Mouse (Mus musculus): ENCODE data around the gene Cct5. TPM values are rescaled to one million over a fixed set of nuclear protein-coding genes. Genes with fewer than 3 reads are reported as not detected.

Gene Cct5
- polyA plus RNA-seq, 1 experiment from 2014 or later, result 409 TPM

DNA sequence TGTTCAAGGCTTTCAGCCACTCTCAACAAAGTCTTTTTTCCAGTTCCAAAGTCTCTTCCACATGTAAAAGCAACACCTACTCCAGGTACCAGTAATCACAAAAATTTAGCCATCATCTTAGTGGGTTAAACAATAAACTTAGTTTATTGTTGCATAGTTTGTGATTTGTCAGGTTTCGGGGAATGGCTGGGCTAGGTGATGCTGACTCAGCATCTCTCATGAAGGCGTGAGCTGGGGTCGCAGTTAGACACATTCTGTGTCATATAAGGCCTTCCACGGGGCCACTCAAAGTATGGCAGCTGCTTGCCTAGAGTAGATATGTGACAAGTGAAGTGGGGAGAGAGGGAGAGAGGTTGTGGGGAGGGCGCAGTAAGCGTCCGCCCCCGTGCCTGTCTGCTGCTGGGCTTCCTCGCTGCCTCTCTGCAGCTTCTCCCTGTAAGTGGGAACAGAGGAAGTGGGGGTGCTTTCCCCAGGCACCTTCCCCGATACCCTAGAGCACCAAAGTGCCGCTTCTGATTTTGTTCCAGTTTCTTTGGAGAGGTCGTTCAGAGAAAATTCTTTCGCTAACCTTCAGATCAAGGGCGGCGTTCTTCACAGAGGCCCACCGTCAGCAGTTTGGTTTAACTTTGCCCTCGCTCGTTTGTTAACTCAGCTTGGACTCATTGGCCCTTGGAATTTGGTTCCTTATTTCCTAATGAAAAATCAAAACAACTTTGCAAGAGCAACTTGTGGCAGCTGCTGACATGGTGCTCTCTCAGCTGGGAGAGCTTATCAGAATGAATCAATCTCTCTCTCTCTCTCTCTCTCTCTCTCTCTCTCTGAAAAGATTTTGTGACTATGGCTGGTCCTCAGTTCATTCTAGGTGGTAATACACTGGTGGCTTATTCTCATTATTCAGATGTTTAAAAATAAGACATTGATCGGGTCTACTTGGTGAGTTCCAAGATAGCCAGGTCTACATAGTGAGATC is 37.7 kb downstream of the Cct5 start:
- Histone ChIP-seq H3K9me3 (replicated peaks) (no peaks in the 10 kb centered on the region), H3K4me2 (0 out of 2 replicates have a peak overlapping the region, but pooled peaks have one; percentile 4), H3K36me3 (no peaks in the 10 kb centered on the region), H3K4me3 (replicated peaks) (no peak overlapping the region), H3K27me3 (no peaks in the 10 kb centered on the region), H3K27ac (no peak overlapping the region), H3K9ac (no peak overlapping the region), H3K4me1 (replicated peaks) (peaks cover 29% of the 10 kb centered on the region)
- WGBS (ENCODE audit: insufficient replicate concordance), result 62% methylated on average over 19 of the region's 19 CpGs
- no peak for ATAC-seq (ENCODE audit: low read depth)
- no peak for DNase-seq

DNA sequence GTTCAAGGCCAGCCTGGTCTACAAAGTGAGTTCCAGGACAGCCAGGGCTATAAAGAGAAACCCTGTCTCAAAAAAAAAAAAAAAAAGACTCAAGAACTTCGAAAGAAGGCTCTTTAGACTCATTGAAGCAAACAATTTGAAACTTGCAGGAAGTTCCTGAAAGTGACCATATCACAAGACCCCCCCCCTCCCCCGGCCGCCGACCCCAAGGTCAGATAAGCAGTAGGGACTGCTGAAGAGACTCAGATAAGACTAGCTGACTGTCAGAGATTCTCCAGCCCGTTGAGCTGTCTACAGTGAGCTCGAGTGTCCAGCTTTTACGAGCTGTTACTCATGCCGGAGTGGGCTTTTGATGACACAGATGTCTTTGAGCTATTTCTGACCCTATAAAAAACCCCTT is 38.8 kb downstream of the Cct5 start:
- Histone ChIP-seq H3K9ac (no peak overlapping the region), H3K27ac (no peak overlapping the region), H3K36me3 (no peaks in the 10 kb centered on the region), H3K4me2 (no peak overlapping the region), H3K4me3 (replicated peaks) (no peak overlapping the region), H3K4me1 (replicated peaks) (peaks cover 21% of the 10 kb centered on the region), H3K27me3 (no peaks in the 10 kb centered on the region), H3K9me3 (replicated peaks) (no peaks in the 10 kb centered on the region)
- no peak for ATAC-seq (ENCODE audit: low read depth)
- DNase-seq, result no peak
- WGBS (ENCODE audit: insufficient replicate concordance), result 34% methylated on average over 8 of the region's 8 CpGs

DNA sequence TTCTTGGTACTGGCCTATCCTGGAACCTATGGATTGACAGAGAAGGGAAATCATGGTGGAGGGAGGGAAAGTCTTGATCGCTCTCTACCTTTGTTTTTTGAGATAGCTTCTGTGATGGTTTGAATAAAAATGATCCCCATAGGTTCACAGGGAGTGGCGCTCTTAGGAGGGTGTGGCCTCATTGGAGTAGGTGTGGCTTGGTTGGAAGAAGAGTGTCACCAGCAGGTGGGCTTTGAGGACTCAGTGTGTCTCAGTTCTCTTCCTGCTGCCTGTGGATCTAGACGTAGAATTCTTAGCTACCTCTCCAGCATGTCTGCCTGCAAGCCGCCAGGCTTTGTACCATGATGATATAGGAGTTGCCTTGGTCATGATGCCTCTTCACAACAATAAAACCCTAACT is 39.6 kb downstream of the Cct5 start:
- Histone ChIP-seq H3K4me1 (replicated peaks) (peaks cover 14% of the 10 kb centered on the region), H3K4me2 (no peak overlapping the region), H3K9ac (no peak overlapping the region), H3K4me3 (replicated peaks) (no peak overlapping the region), H3K36me3 (no peaks in the 10 kb centered on the region), H3K27me3 (no peaks in the 10 kb centered on the region), H3K27ac (no peak overlapping the region), H3K9me3 (replicated peaks) (no peaks in the 10 kb centered on the region)
- 82% methylated on average over 4 of the region's 4 CpGs for WGBS (ENCODE audit: insufficient replicate concordance)
- ATAC-seq (ENCODE audit: low read depth) (no peak), DNase-seq (no peak)

DNA sequence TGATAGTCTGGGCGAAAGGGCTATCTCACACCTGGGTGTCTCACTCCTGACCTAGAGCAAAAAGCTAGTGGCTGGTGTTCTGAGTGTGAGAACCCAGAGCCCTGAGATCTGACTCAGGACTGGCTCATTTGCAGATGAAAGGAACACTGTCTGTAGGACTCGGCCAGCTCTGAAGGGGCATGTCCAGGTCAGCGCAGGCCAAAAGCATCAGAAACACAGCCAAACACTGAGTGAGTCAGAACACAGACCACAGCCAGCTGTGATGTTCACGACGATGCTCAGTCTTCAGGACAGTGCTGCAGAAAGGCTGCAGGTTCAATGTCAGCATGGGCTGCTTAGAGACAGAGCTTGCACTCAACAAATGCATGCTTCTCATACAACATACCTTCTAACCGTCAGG is 40.2 kb downstream of the Cct5 start:
- no peak for ATAC-seq (ENCODE audit: low read depth)
- WGBS (ENCODE audit: insufficient replicate concordance), result 72% methylated on average over 6 of the region's 6 CpGs

DNA sequence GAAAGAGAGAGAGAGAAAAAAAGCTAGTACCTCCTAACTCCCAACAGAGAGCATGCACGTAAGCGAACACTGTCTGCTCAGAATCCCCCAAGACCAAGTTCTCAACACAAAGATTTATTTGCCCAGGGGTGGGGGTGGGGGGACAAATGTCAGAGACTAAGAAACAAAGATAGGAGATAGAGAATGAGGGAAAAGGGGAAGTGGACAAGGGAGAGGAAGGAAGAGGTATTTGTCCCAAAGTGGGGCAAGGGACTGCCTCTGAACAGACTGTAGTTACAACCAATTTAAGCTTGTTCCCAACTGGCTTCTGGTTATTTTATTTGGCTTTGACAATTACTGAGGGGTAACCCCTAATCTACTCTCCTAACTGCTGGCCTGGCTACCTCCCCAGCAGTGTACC is 46.7 kb downstream of the Cct5 start:
- Histone ChIP-seq H3K4me3 (replicated peaks) (no peak overlapping the region), H3K36me3 (no peaks in the 10 kb centered on the region), H3K27me3 (no peaks in the 10 kb centered on the region), H3K9me3 (replicated peaks) (no peaks in the 10 kb centered on the region), H3K27ac (no peak overlapping the region), H3K9ac (no peak overlapping the region), H3K4me1 (replicated peaks) (no peaks in the 10 kb centered on the region), H3K4me2 (no peak overlapping the region)
- DNase-seq (no peak), ATAC-seq (ENCODE audit: low read depth) (no peak)
- WGBS (ENCODE audit: insufficient replicate concordance), result 34% methylated on average over 2 of the region's 2 CpGs

More for the DNA sequence above, 40.2 kb downstream of the Cct5 start:
- Histone ChIP-seq H3K27ac (no peak overlapping the region), H3K36me3 (no peaks in the 10 kb centered on the region), H3K4me2 (no peak overlapping the region), H3K9ac (no peak overlapping the region), H3K9me3 (replicated peaks) (no peaks in the 10 kb centered on the region), H3K4me3 (replicated peaks) (no peak overlapping the region), H3K27me3 (no peaks in the 10 kb centered on the region), H3K4me1 (replicated peaks) (peaks cover 14% of the 10 kb centered on the region)
- DNase-seq, result no peak

DNA sequence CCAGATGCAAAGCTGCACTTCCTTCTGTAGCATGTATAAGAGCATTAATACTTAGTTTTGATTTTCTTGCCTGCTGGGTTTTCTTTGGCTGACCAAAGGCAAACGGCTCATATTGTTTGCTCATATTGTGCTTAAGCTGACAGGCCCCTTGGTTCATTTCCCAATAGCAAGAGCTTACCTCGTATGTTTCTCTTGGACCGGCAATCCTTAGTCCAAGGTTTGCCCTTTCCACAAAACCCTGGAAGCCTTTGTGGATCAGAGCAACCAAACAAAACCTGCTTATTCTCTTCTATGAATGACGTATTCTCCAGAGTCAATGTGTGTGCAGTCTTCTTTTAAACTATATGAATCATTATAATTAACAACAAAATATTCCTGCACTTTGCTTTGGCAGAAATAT is 51.2 kb downstream of the Cct5 start:
- H3K27me3 ChIP-seq, result no peaks in the 10 kb centered on the region; the same call in 1 of the 2 replicates
- H3K4me1 ChIP-seq (replicated peaks), result peaks cover 4% of the 10 kb centered on the region
- no peak overlapping the region for H3K4me3 ChIP-seq (replicated peaks)
- H3K27ac ChIP-seq, result no peak overlapping the region
- no peaks in the 10 kb centered on the region for H3K9me3 ChIP-seq (replicated peaks)
- H3K9ac ChIP-seq, result no peak overlapping the region
- ATAC-seq (ENCODE audit: low read depth), result no peak
- DNase-seq, result no peak
- no peaks in the 10 kb centered on the region for H3K36me3 ChIP-seq
- H3K4me2 ChIP-seq, result no peak overlapping the region
- 73% methylated on average over 4 of the region's 4 CpGs for WGBS (ENCODE audit: insufficient replicate concordance)

DNA sequence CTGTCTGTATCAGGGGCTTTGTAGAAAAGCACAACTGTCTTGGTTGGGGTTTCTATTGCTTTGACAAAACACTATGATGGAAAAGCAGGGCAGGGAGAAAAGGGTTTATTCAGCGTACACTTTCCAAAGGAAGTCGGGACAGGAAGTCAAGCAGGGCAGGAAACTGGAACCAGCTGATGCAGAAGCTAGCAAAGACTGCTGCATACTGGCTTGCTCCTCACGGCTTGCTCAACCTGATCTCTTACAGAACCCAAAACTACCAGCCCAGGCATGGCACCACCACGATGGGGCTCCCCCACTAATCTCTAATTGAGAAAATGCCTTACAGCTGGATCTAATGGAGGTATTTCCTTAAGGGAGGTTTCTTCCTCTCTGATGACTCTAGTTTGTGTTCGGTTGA is 54.2 kb downstream of the Cct5 start:
- no peak for ATAC-seq (ENCODE audit: low read depth)
- no peaks in the 10 kb centered on the region; the same call in 1 of the 2 replicates for H3K27me3 ChIP-seq
- H3K9me3 ChIP-seq (replicated peaks), result no peaks in the 10 kb centered on the region
- peaks cover 24% of the 10 kb centered on the region for H3K4me1 ChIP-seq (replicated peaks)
- no peak overlapping the region for H3K9ac ChIP-seq
- DNase-seq, result no peak
- no peak overlapping the region for H3K4me3 ChIP-seq (replicated peaks)
- no peak overlapping the region for H3K4me2 ChIP-seq
- WGBS (ENCODE audit: insufficient replicate concordance), result 47% methylated on average over 5 of the region's 5 CpGs
- H3K27ac ChIP-seq, result no peak overlapping the region
- no peaks in the 10 kb centered on the region for H3K36me3 ChIP-seq

DNA sequence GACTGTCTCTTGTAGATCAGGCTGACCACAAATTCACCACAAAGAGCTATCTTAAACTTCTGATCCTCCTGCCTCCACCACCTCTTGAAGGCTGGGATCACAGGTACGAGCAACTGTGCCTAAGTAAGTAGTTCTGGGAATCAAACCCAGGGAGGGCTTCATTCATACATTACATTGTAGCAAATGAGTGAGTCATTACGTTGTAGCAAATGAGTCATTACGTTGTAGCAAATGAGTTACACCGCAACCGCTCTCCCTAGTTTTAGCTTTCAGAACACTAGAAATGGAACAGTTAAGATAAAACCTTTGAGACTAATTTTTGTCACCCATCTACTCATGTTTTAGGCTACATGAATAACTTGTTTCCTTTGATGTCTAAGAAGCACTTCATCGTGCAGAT is 55.3 kb downstream of the Cct5 start:
- Histone ChIP-seq H3K4me2 (no peak overlapping the region), H3K27ac (no peak overlapping the region), H3K9ac (no peak overlapping the region), H3K4me1 (replicated peaks) (peaks cover 35% of the 10 kb centered on the region), H3K36me3 (no peaks in the 10 kb centered on the region), H3K9me3 (replicated peaks) (no peaks in the 10 kb centered on the region), H3K4me3 (replicated peaks) (no peak overlapping the region), H3K27me3 (no peaks in the 10 kb centered on the region; the same call in 1 of the 2 replicates)
- ATAC-seq (ENCODE audit: low read depth) (no peak), DNase-seq (no peak)
- 79% methylated on average over 6 of the region's 6 CpGs for WGBS (ENCODE audit: insufficient replicate concordance)

DNA sequence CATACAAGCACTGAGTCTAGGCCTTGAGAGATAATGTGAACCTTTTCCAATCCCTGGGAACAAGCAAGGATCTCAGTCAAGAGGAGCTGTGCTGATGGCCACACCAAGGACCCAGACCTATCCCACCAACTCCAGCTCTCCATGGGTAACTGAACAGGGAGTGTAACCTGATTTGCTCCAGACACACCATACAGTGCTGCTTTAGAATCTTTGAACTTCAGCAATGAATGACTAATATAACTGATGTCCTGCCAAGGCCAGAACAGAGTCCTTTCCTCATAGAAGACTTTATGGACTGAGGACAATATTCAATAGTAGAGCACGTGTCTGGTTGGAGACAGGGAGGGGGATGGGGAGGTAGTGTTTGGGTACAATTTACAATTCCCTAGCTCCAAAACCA is 56.5 kb downstream of the Cct5 start:
- Histone ChIP-seq H3K27ac (no peak overlapping the region), H3K4me2 (no peak overlapping the region), H3K27me3 (no peaks in the 10 kb centered on the region; the same call in 1 of the 2 replicates), H3K4me1 (replicated peaks) (peaks cover 47% of the 10 kb centered on the region), H3K9ac (no peak overlapping the region), H3K4me3 (replicated peaks) (no peak overlapping the region), H3K9me3 (replicated peaks) (no peaks in the 10 kb centered on the region), H3K36me3 (no peaks in the 10 kb centered on the region)
- DNase-seq (no peak), ATAC-seq (ENCODE audit: low read depth) (no peak)
- WGBS (ENCODE audit: insufficient replicate concordance), result 56% methylated on average over 1 of the region's 1 CpGs

DNA sequence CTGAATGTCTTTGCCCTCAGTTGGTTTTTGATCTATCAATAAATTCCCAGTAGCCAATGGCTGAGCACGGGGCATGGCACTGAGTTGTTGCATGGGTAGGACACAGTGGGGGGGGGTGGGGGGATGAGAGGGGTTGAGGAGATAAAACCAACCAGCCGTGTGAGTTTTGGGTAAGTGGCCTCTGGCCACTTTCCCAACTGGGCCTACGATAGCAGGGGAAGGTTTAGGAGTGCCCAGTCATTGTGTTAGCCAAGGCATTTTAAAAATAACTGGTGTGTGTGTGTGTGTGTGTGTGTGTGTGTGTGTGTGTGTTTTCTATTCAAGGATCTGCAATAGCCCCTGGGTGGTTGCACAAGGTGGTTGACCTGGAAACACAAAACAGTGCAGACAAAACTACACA is 58.4 kb downstream of the Cct5 start:
- DNase-seq (no peak), ATAC-seq (ENCODE audit: low read depth) (no peak)
- Histone ChIP-seq H3K4me2 (no peak overlapping the region; the same call in 1 of the 2 replicates), H3K27me3 (no peaks in the 10 kb centered on the region), H3K36me3 (no peaks in the 10 kb centered on the region), H3K9ac (no peak overlapping the region), H3K4me3 (replicated peaks) (no peak overlapping the region), H3K9me3 (replicated peaks) (no peaks in the 10 kb centered on the region), H3K4me1 (replicated peaks) (peaks cover 62% of the 10 kb centered on the region), H3K27ac (peak overlapping the region; percentile 75; the same call in 1 of the 2 replicates)
- WGBS (ENCODE audit: insufficient replicate concordance), result 7% methylated on average over 3 of the region's 3 CpGs

DNA sequence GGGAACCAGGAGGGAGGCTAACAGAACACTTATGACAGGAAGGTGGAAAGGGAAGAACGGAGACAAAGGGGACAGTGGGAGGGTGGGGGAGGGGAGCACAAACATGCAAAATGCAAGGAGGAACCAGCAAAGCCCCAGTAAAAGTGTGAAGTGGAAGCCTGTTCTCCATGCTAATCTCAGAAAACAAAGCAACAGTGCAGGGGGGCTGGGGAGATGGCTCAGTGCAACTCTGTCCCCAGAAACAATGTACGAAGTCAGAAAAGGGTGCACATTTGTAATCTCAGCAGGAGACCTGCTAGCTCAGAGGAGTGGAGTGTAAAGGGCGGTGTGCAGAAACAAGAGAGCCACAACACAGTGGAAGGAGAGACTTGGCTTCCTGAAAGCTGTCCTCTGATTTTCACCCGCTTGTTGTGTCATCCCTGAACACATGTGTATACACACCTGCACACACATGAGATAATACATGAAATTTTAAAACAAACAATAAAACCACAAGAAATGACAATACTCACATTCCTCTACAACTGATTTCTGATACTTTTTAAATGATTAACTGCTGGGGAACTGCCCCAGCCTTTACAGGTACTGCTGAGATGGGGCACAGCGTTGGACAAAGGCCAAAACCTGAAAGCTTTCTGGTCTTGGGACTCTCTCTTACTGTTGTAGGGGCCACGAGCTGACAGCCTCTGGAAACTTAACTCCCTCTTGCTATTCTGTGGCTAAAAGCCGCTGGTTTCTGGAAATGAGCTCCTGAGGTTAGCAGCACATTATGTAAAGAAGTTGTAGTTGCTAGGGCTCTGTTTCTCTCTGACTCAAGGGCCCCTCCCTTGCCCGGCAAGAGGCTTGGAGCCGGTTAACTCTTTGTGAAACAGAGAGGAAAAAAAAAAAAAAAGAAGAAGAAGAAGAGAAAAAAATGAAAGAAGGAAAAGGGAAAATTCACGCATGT is 59.3 kb downstream of the Cct5 start:
- Histone ChIP-seq H3K27ac (peak overlapping the region; percentile 75), H3K27me3 (no peaks in the 10 kb centered on the region), H3K9ac (peak overlapping the region; percentile 22; the same call in 1 of the 2 replicates), H3K4me1 (replicated peaks) (peaks cover 66% of the 10 kb centered on the region), H3K36me3 (no peaks in the 10 kb centered on the region), H3K4me2 (peak overlapping the region; percentile 35), H3K4me3 (replicated peaks) (no peak overlapping the region), H3K9me3 (replicated peaks) (no peaks in the 10 kb centered on the region)
- peak; percentile 50 for DNase-seq
- 16% methylated on average over 10 of the region's 10 CpGs for WGBS (ENCODE audit: insufficient replicate concordance)
- no peak for ATAC-seq (ENCODE audit: low read depth)
